Mouse (Mus musculus): ENCODE results near the gene Znhit3.
A peak's percentile ranks its signal among the peaks of the same experiment; 100 is the strongest.

Gene Znhit3

DNA sequence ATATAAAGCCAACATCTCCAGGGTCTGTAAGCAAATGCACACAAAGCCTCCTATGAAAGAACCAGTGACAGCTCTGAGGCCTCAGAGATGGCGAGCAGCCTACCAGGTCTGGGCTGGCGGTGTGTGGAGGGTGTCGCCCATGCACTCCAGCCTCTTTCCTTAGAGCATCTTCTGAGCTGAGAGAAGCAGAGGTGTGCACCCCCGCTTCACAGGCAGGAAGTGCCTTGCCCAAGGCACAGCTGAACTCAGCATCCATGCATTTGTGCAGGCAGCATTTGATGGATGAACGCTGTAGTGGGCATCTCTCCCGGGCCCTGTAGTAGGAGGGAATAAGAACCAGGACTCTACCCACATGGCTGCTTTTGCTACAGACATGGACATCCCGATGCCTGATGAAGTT, 24.5 kb downstream of the Znhit3 start:
- TF ChIP-seq GATA4 (IDR thresholded peaks at IDR 0.05; ENCODE audit: insufficient replicate concordance, low read length) = no peak

- peak; percentile 12; the same call in 1 of the 2 replicates for TF ChIP-seq GATA4 (IDR thresholded peaks at IDR 0.05; ENCODE audit: insufficient replicate concordance, low read length)
Measured at GRCm38 (mm10) chr11:84889492-84889891, 26.7 kb downstream of the Znhit3 start.

GRCm38 (mm10) chr11:84888025-84888424, 28.1 kb downstream of the Znhit3 start:
- TF ChIP-seq GATA4 (IDR thresholded peaks at IDR 0.05; ENCODE audit: insufficient replicate concordance, low read length) = no peak

DNA sequence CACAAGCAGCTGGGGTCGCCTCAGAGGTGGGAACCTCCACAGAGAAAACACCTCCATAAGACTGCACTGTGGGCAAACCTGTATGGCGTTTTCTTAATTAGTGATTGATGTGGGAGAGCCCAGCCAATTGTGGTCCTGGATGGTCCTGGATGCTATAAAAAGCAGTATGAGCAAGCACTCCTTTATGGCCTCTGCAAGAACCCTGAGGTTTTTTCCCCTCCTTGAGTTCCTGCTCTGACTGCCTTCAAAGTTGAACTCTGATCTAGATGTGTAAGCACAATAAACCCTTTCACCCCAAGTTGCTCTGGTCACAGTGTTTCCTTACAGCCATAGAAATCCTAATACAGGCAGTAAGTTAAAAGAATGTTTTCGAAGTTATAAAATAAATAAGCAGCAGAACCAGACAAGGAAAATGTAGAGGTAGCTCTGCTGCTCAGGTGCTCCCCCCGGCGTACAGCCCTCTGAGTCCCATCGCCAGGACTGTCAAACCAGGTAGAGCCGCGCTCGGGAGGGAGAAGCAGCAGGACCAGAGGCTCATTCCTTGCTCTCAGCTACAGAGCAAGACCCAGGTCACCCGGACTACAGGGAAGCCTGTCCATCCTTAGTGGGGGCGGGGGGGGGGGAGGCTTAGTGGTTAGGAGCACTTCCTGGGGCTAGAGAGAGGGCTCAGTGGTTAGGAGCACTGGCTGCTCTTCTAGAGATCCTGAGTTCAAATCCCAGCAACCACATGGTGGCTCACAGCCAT, 29.2 kb downstream of the Znhit3 start:
- no peak for TF ChIP-seq GATA4 (IDR thresholded peaks at IDR 0.05; ENCODE audit: insufficient replicate concordance, low read length)

DNA sequence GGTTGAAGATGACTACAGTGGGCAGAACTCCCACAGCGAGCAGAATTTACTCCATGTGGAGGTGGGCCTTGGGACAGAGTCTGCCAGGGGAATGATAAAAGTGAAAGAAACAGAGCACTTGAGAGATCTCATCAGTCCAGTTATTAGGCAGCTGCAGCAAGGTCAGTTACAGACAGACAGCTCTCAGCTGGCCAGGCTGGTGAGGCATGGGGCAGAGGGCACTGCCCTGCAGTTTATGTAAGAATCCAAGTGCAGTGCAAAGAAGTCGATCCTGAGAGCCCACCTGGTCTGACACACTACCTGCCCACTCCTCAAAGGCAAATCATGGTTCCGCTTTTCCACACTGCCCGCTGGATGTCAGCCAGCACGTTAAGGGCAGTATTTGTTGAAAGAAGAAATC, 29.9 kb downstream of the Znhit3 start:
- TF ChIP-seq GATA4 (IDR thresholded peaks at IDR 0.05; ENCODE audit: insufficient replicate concordance, low read length) = no peak

GRCm38 (mm10) chr11:84885238-84885637, 30.9 kb downstream of the Znhit3 start:
- TF ChIP-seq GATA4 (IDR thresholded peaks at IDR 0.05; ENCODE audit: insufficient replicate concordance, low read length) = no peak

DNA sequence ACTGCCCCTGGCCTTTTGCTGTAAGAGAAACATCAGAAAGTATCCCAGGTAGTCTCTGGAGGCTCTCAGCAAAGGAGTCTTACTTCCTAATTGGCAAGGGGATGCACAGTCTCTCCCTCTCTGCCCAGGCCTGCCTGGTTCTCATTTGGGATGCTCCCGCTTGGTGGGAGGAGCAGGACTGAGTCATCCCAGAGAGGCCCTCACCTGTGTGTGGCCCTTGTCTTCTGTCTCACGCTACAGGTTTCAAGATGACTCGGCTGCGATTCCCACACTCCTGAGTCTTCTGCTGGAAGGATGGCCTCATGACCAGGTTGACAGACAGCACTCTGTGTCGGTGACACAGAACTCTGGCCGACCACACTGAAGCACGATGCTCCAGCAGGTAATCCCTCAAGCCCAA, 33.8 kb downstream of the Znhit3 start:
- no peak for TF ChIP-seq GATA4 (IDR thresholded peaks at IDR 0.05; ENCODE audit: insufficient replicate concordance, low read length)

DNA sequence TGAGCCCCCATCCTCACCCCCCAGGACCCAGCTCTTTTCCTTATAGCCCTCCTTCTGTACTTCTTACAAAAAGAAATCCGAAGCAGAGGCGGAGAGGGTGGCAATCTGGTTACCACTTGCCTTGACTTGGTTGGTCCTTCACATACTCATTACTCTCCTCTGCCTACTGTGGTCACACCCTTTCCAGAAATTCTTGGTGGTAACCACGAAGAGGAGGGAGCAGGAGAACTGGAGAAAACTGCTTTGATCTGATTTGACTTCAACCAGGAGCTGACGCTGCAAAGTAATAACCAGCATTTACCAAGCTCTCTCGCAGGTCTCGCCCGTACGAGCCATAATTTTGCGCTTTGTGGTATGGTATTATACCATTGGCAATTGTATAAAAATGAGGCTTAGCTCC, 35.2 kb downstream of the Znhit3 start:
- no peak for TF ChIP-seq GATA4 (IDR thresholded peaks at IDR 0.05; ENCODE audit: insufficient replicate concordance, low read length)

DNA sequence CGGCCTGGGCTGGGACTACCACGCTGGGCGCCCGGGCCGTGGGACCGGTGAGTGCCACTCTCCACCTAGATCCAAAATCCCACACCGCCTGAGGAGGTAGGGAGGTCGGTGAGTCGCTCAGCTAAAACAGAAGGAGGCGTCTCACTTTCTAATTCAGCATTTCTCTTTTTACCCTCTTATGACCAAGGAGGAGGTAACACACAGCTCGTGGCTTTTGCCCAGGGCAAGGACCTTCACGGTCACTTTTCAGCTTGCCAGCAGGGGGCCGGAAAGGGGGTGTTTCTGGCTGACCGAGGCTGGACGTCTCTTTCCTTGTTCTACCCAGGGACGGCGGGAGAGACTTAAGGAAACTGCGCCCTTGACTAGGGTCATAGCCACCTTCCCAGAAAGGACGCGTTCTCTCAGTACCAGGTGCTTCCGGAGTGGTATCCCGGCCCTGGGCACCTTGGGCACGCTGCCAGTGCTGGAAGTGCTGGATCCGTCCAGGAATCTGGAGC, 35.7 kb downstream of the Znhit3 start:
- no peak for TF ChIP-seq GATA4 (IDR thresholded peaks at IDR 0.05; ENCODE audit: insufficient replicate concordance, low read length)

DNA sequence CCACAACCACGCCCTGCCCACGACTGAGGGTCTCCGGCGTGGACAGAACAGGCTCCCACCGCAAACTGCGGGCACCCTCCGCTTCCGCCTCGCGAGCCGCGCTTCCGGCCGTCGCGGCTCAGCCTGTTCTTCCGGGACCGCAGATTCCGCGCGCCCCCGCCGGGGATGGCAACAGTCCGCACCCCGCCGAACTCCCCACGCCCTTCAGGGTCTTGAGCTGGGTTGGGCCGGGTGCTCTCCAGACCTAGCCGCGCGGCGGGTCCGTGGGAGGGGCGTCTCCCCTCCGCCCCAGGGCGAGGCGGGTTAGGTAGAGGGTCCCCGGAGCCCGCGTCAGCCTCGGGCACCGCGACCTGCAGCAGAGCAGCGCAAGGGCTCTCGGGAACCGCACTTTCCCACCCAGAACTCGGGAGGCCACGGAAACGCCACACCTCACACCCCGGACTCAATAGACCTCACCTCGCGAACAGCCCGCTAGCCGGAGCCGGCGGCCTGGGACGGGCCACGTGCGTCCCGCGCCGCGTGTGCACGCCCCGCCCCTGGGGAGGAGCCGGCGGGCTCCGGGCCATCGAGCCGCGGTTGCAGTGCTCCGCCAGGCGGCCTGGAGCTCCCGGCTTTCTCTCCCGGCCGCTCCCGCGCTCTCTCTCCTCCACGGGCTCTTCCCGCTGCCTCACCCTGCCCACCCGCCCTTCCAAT, 36.2 kb downstream of the Znhit3 start, which contains the start of the genes Myo19 and Pigw:
Gene Myo19, plus strand, starts transcription at position 377 of the 693 bp plus-strand sequence.
Gene Pigw, minus strand, starts transcription at position 514 of the 693 bp plus-strand sequence.
- no peak for TF ChIP-seq GATA4 (IDR thresholded peaks at IDR 0.05; ENCODE audit: insufficient replicate concordance, low read length)

GRCm38 (mm10) chr11:84879007-84879771, 37.0 kb downstream of the Znhit3 start:
- no peak for TF ChIP-seq GATA4 (IDR thresholded peaks at IDR 0.05; ENCODE audit: insufficient replicate concordance, low read length)

- TF ChIP-seq GATA4 (IDR thresholded peaks at IDR 0.05; ENCODE audit: insufficient replicate concordance, low read length) = no peak
Measured at GRCm38 (mm10) chr11:84873042-84873833, 42.9 kb downstream of the Znhit3 start.

DNA sequence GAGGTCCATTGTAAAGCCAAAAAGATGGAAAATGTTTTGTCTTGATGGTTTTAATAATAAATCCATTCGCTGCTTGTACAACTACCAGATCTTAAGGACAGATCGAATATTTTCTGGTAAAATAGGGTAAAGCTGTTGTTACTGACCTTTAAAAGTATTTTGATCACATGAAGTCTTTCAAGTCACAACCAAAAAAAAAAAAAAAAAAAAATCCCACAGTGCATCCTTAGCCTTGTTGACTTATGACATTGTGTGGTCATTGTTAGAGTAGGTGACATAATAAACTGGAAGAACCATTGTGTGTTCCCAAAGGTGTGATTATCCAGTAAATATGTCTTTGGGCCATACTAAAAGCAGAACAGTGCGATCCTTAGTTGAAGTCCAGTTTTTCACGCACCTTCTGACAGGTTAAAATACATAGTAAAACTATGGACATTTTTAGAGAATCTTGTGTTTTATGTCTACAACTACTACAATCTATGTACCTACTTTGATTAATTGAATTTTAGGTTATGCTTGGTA, 44.6 kb downstream of the Znhit3 start:
- TF ChIP-seq GATA4 (IDR thresholded peaks at IDR 0.05; ENCODE audit: insufficient replicate concordance, low read length) = no peak

DNA sequence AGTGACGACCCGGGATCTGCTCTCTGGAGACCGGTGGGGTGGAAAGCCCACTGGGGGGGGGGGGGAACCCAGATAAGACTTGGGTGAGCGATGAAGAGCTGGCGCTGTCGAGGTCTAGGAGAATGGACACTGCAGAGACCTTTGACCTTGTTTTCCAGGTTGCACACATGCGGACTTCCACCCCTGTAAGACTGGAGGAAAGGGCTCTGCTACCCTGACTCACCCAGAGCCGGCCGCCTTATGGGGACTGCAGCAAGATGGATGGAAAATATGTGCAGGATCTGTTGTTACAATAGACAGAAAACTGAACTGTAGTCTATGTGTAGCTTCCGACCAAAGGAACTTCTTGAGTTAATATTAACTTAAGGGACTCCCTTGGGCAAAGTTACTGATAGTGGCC, 45.1 kb downstream of the Znhit3 start:
- peak; percentile 19; the same call in 1 of the 2 replicates for TF ChIP-seq GATA4 (IDR thresholded peaks at IDR 0.05; ENCODE audit: insufficient replicate concordance, low read length)

Measured in liver, adult (tissue).